Mouse (Mus musculus) MEL (cell line): ENCODE data around the gene Pxn. TPM values are rescaled to one million over a fixed set of nuclear protein-coding genes. Genes with fewer than 3 reads are reported as not detected.

ENCODE experiments used
- DNase-seq: peaks from one replicate; pipeline ENCODE4 v3.0.0; 2011; ENCODE audit warnings: low read depth, low spot score
- H3K27ac ChIP-seq: 2 replicates; pipeline ENCODE4 v1.5.1; 2012; ENCODE audit warnings: low read depth, mild to moderate bottlenecking, control low read depth, low read length, moderate library complexity; ENCODE audit not compliant: control insufficient read depth
- H3K27me3 ChIP-seq, 2 experiments: fragments of 150-350 bp in 1 of 2; sonication (generic) in 1 of 2; 2 replicates each; pipeline ENCODE4 v1.6.1; 2012; ENCODE audit warnings: low read length in 2 of 2, mild to moderate bottlenecking in 2 of 2, improper control_type of control experiment in 1 of 2, moderate library complexity in 1 of 2; ENCODE audit not compliant: insufficient read depth in 2 of 2, control insufficient read depth in 1 of 2
- H3K36me3 ChIP-seq, 2 experiments: 2 replicates each; pipeline ENCODE4 v1.6.1; 2012 to 2014; ENCODE audit warnings: low read length in 2 of 2, improper control_type of control experiment in 1 of 2, inconsistent platforms in 1 of 2, mild to moderate bottlenecking in 1 of 2; ENCODE audit not compliant: insufficient read depth in 2 of 2, control insufficient read depth in 1 of 2
- H3K4me1 ChIP-seq, 2 experiments: fragments of 150-350 bp in 1 of 2; sonication (generic) in 1 of 2; 2 replicates each; pipeline ENCODE4 v1.6.1; 2012; ENCODE audit warnings: low read length in 2 of 2, improper control_type of control experiment in 1 of 2, mild to moderate bottlenecking in 1 of 2; ENCODE audit not compliant: insufficient read depth in 2 of 2, control insufficient read depth in 1 of 2
- H3K4me3 ChIP-seq, 2 experiments: fragments of 150-350 bp in 1 of 2; sonication (generic) in 1 of 2; 2 replicates each; pipeline ENCODE4 v1.5.1; 2012; ENCODE audit warnings: low read depth in 2 of 2, low read length in 2 of 2, mild to moderate bottlenecking in 2 of 2, moderate library complexity in 2 of 2, control low read depth in 1 of 2, improper control_type of control experiment in 1 of 2; ENCODE audit not compliant: control insufficient read depth in 1 of 2, insufficient read depth in 1 of 2
- H3K79me2 ChIP-seq: 2 replicates; pipeline ENCODE4 v1.6.1; 2012; ENCODE audit warnings: mild to moderate bottlenecking, low read length, moderate library complexity; ENCODE audit not compliant: control insufficient read depth, poor library complexity, insufficient read depth
- H3K9ac ChIP-seq: 2 replicates; pipeline ENCODE4 v1.6.1; 2012; ENCODE audit warnings: low read depth, mild to moderate bottlenecking, control low read depth, low read length, moderate library complexity; ENCODE audit not compliant: control insufficient read depth, poor library complexity, severe bottlenecking
- H3K9me3 ChIP-seq: fragments of 150-350 bp; sonication (generic); replicated peaks from 2 replicates; pipeline ENCODE4 v1.6.1; 2012; ENCODE audit warnings: mild to moderate bottlenecking, low read length, improper control_type of control experiment, moderate library complexity; ENCODE audit not compliant: insufficient read depth
- CHD1 ChIP-seq: IDR thresholded peaks from 2 replicates; pipeline ENCODE4 v1.6.1; 2012; ENCODE audit warnings: low read depth, mild to moderate bottlenecking, inconsistent platforms, low read length, improper control_type of control experiment
- CTCF ChIP-seq, 3 experiments: IDR thresholded peaks in 2 of 3; conservative IDR thresholded peaks in 1 of 3; 2 replicates each; pipeline ENCODE4 v1.5.1; 2011 to 2012; ENCODE audit warnings: low read length in 3 of 3, low read depth in 2 of 3, mild to moderate bottlenecking in 2 of 3, improper control_type of control experiment in 1 of 3, inconsistent platforms in 1 of 3, mixed read lengths in 1 of 3, moderate library complexity in 1 of 3; ENCODE audit not compliant: control insufficient read depth in 1 of 3, insufficient read depth in 1 of 3, poor library complexity in 1 of 3, severe bottlenecking in 1 of 3
- E2F4 ChIP-seq: IDR thresholded peaks from 2 replicates; pipeline ENCODE4 v1.6.1; 2011; ENCODE audit warnings: low read depth, low read length, improper control_type of control experiment, borderline replicate concordance
- ELF1 ChIP-seq: IDR thresholded peaks from 2 replicates; pipeline ENCODE4 v1.6.1; 2014; ENCODE audit warnings: low read depth, mild to moderate bottlenecking, inconsistent platforms, low read length, improper control_type of control experiment, moderate library complexity
- EP300 ChIP-seq, 2 experiments: IDR thresholded peaks; 2 replicates each; pipeline ENCODE4 v1.6.1; 2011; ENCODE audit warnings: improper control_type of control experiment in 2 of 2, low read length in 2 of 2, low read depth in 1 of 2, mild to moderate bottlenecking in 1 of 2
- ETS1 ChIP-seq: IDR thresholded peaks from 2 replicates; pipeline ENCODE4 v1.6.1; 2012; ENCODE audit warnings: low read depth, mild to moderate bottlenecking, inconsistent platforms, low read length, improper control_type of control experiment, moderate library complexity
- GABPA ChIP-seq: IDR thresholded peaks from 2 replicates; pipeline ENCODE4 v1.6.1; 2012; ENCODE audit warnings: low read depth, mild to moderate bottlenecking, inconsistent platforms, low read length, improper control_type of control experiment, moderate library complexity
- HCFC1 ChIP-seq: IDR thresholded peaks from 2 replicates; pipeline ENCODE4 v1.6.1; 2012; ENCODE audit warnings: low read depth, mild to moderate bottlenecking, inconsistent platforms, low read length, improper control_type of control experiment, moderate library complexity
- JUND ChIP-seq: IDR thresholded peaks from 2 replicates; pipeline ENCODE4 v1.6.1; 2011; ENCODE audit warnings: low read depth, mild to moderate bottlenecking, improper control_type of control experiment, low read length
- MAFK ChIP-seq: IDR thresholded peaks from 2 replicates; pipeline ENCODE4 v1.6.1; 2011; ENCODE audit warnings: low read depth, mild to moderate bottlenecking, low read length, improper control_type of control experiment, borderline replicate concordance
- NELFE ChIP-seq: IDR thresholded peaks from 2 replicates; pipeline ENCODE4 v1.6.1; 2011; ENCODE audit warnings: low read depth, low read length, improper control_type of control experiment
- NRF1 ChIP-seq: IDR thresholded peaks from 2 replicates; pipeline ENCODE4 v1.6.1; 2014; ENCODE audit warnings: low read depth, mild to moderate bottlenecking, inconsistent platforms, low read length, improper control_type of control experiment, moderate library complexity; ENCODE audit not compliant: poor library complexity, insufficient read depth, severe bottlenecking
- POLR2A ChIP-seq, 2 experiments: IDR thresholded peaks; 2 replicates each; pipeline ENCODE4 v1.6.1; 2011 to 2012; ENCODE audit warnings: low read length in 2 of 2, mild to moderate bottlenecking in 2 of 2, control low read depth in 1 of 2, improper control_type of control experiment in 1 of 2, low read depth in 1 of 2, moderate library complexity in 1 of 2; ENCODE audit not compliant: control insufficient read depth in 1 of 2, insufficient read depth in 1 of 2, poor library complexity in 1 of 2
- RCOR1 ChIP-seq: IDR thresholded peaks from 2 replicates; pipeline ENCODE4 v1.6.1; 2012; ENCODE audit warnings: low read depth, mild to moderate bottlenecking, inconsistent platforms, low read length, improper control_type of control experiment
- SIN3A ChIP-seq: IDR thresholded peaks from 2 replicates; pipeline ENCODE4 v1.6.1; 2012; ENCODE audit warnings: low read length, improper control_type of control experiment, inconsistent platforms
- TAL1 ChIP-seq: IDR thresholded peaks from 2 replicates; pipeline ENCODE4 v1.6.1; 2012; ENCODE audit warnings: mild to moderate bottlenecking, inconsistent platforms, low read length, moderate library complexity, mixed read lengths
- TCF12 ChIP-seq: IDR thresholded peaks from 2 replicates; pipeline ENCODE4 v1.6.1; 2014; ENCODE audit warnings: low read depth, mild to moderate bottlenecking, inconsistent platforms, low read length, improper control_type of control experiment, moderate library complexity
- USF2 ChIP-seq, 2 experiments: IDR thresholded peaks; 2 replicates each; pipeline ENCODE4 v1.6.1; 2011 to 2012; ENCODE audit warnings: improper control_type of control experiment in 2 of 2, low read length in 2 of 2, borderline replicate concordance in 1 of 2, inconsistent platforms in 1 of 2, low read depth in 1 of 2, mild to moderate bottlenecking in 1 of 2; ENCODE audit not compliant: insufficient read depth in 1 of 2
- ZC3H11A ChIP-seq: IDR thresholded peaks from 2 replicates; pipeline ENCODE4 v1.6.1; 2012; ENCODE audit warnings: low read depth, mild to moderate bottlenecking, inconsistent platforms, low read length, improper control_type of control experiment
- ZKSCAN1 ChIP-seq: IDR thresholded peaks from 2 replicates; pipeline ENCODE4 v1.6.1; 2012; ENCODE audit warnings: low read depth, mild to moderate bottlenecking, inconsistent platforms, low read length, improper control_type of control experiment, moderate library complexity
- ZNF384 ChIP-seq: IDR thresholded peaks from 2 replicates; pipeline ENCODE4 v1.6.1; 2012; ENCODE audit warnings: low read depth, mild to moderate bottlenecking, inconsistent platforms, low read length, improper control_type of control experiment
- polyA plus RNA-seq, 2 experiments: library from polyadenylated mRNA; stranded (reverse) in 1 of 2; unstranded in 1 of 2; fragments of >175 nt in 1 of 2; fragments of >200 nt in 1 of 2; gene quantifications; 2 replicates each; pipeline versions ENCODE4 v1.2.1 to v1.2.4; 2012; ENCODE audit warnings: low replicate concordance in 2 of 2, low read depth in 1 of 2; ENCODE audit not compliant: insufficient read length in 2 of 2, insufficient read depth in 1 of 2, missing spikeins in 1 of 2
- total RNA-seq: library from RNA; depleted of rRNA; stranded (reverse); fragments of 300-350 nt; gene quantifications from 2 replicates; pipeline ENCODE4 v1.2.3, GENCODE M21; 2012

Gene Pxn
- total and polyA plus RNA-seq, 3 experiments: 15.2 to 167 (median 29.2) TPM

GRCm38 (mm10) chr5:115581662-115582061 is 75.2 kb downstream of the Pxn start:
- no peak overlapping the region for H3K9ac ChIP-seq
- no peaks in the 10 kb centered on the region for H3K27me3 ChIP-seq
- no peak overlapping the region for H3K27ac ChIP-seq
- no peak overlapping the region for H3K4me3 ChIP-seq
- H3K4me1 ChIP-seq: no peaks in the 10 kb centered on the region
- H3K9me3 ChIP-seq: no peaks in the 10 kb centered on the region
- DNase-seq: no peak
- H3K79me2 ChIP-seq: no peaks in the 10 kb centered on the region
- TF ChIP-seq GABPA (no peak), ZC3H11A (no peak), CTCF (IDR thresholded peaks at IDR 0.05 in 2 of 3, conservative IDR thresholded peaks at IDR 0.05 in 1 of 3; ENCODE audit: control insufficient read depth in 1 of 3, insufficient read depth in 1 of 3, low read depth in 2 of 3, low read length in 3 of 3, poor library complexity in 1 of 3, severe bottlenecking in 1 of 3) (no peak), NELFE (no peak), RCOR1 (no peak), EP300 (IDR thresholded peaks at IDR 0.05; ENCODE audit: low read depth in 1 of 2, low read length in 2 of 2) (no peak), ELF1 (no peak), TAL1 (no peak), JUND (no peak), ETS1 (no peak), HCFC1 (no peak), ZNF384 (no peak), TCF12 (no peak), NRF1 (no peak), ZKSCAN1 (no peak), USF2 (IDR thresholded peaks at IDR 0.05; ENCODE audit: borderline replicate concordance in 1 of 2, insufficient read depth in 1 of 2, low read depth in 1 of 2, low read length in 2 of 2) (no peak), MAFK (no peak), SIN3A (no peak)
- peaks cover 0 to 10% of the 10 kb centered on the region in 2 experiments; a peak in 2 of 4 replicates for H3K36me3 ChIP-seq

- Histone ChIP-seq H3K9ac (no peak overlapping the region), H3K27ac (no peak overlapping the region), H3K36me3 (peaks cover 0 to 4% of the 10 kb centered on the region in 2 experiments; a peak in 1 of 4 replicates), H3K4me1 (no peaks in the 10 kb centered on the region), H3K4me3 (no peak overlapping the region), H3K27me3 (no peaks in the 10 kb centered on the region), H3K9me3 (no peaks in the 10 kb centered on the region), H3K79me2 (no peaks in the 10 kb centered on the region)
- TF ChIP-seq POLR2A (IDR thresholded peaks at IDR 0.05; ENCODE audit: control insufficient read depth in 1 of 2, insufficient read depth in 1 of 2, low read depth in 1 of 2, low read length in 2 of 2, poor library complexity in 1 of 2): no peak
- TF ChIP-seq CHD1: no peak
- TF ChIP-seq RCOR1: no peak
- TF ChIP-seq E2F4: no peak
- DNase-seq: no peak
Observed at GRCm38 (mm10) chr5:115585616-115586015, 79.1 kb downstream of the Pxn start.
